Mouse (Mus musculus): ENCODE measurements around the gene Slc48a1. TPM values are rescaled to one million over a fixed set of nuclear protein-coding genes. Genes with fewer than 3 reads are reported as not detected.
A peak's percentile ranks its signal among the peaks of the same experiment; 100 is the strongest.

The Slc48a1 gene
- polyA plus RNA-seq (2015; fragmentation: Nextera tagmentation; extraction: Ambion mirVana): 98.9 and 103 TPM in 2 replicates

DNA sequence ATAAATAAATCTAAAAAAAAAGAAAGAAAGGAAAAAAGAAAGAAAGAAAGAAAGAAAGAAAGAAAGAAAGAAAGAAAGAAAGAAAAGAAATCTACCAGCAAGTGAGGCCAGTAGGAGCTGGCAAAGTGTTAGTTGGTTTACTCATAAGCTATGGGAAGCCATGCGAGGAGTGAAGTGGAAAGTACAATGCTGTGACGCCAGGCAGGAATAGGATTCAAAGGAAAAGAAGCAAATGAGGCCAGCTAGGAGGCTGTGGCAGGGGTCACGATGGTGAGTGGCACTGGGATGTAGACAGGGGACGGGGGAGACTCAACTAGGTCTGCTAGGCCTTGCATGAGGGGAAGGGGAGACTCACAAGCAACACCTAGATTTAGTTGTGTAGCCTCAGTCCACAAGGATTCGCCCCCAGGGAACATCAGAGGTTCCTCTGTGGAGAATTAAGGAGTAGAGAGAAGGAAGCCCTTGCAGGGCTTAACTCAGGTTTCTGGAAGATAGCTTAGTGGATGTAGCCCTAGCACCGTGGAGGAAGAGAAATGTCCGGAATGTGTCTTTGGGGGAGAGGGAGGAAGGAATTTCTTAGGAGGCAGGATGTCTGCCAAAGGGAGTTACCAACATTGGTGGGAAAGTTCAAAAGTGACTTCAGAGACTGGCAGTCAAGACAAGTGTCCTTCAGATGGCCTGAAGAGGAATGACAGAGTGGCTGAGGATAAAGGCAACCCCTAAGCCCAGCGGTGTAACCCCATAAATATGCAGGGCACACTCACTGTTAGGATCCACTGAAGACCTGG is at the start of gene Slc48a1:
Slc48a1 (plus strand) TSS at position 210 of the 788 bp plus-strand sequence.
- Histone ChIP-seq H3K27ac (ENCODE audit: low read length) (no peak within 1 kb of the TSS), H3K4me1 (ENCODE audit: control insufficient read depth, low read depth, low read length) (peaks cover 12% of the 10 kb centered on the region), H3K36me3 (ENCODE audit: control insufficient read depth, insufficient read depth) (no peaks in the 10 kb centered on the region), H3K4me2 (ENCODE audit: low read depth, low read length) (no peak within 1 kb of the TSS), H3K9me3 (replicated peaks; ENCODE audit: control insufficient read depth, low read length) (no peaks in the 10 kb centered on the region), H3K9ac (ENCODE audit: low read depth, low read length) (no peak within 1 kb of the TSS), H3K27me3 (ENCODE audit: control insufficient read depth, insufficient read depth, low read depth, low read length) (peaks cover 11% of the 10 kb centered on the region), H3K4me3 (ENCODE audit: low read depth, low read length) (no peak within 1 kb of the TSS)
- ATAC-seq (ENCODE audit: low read depth): no peak
- WGBS (ENCODE audit: insufficient replicate concordance): 60% methylated on average over 8 of the region's 8 CpGs

DNA sequence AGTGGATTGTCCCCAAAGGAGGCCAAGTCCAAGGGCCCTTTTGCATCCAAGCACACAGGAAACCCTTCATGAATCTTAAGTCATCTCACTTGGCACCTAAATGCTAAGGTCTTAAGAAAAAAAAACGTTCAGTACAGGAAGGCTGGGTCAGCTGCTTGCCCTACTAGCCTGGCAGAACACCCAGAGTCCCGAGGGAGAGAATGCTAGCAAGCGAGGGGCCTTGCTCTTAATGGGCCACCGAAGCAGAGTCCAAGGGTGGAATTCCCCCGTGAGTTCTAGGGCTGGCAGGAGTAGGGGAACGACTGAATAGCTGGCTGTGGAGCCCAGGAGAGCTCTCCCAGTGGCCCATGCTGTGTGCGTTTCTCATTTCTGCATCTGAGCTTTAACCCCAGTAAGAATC is 49.5 kb upstream of the Slc48a1 start:
- Histone ChIP-seq H3K36me3 (ENCODE audit: control insufficient read depth, insufficient read depth) (no peaks in the 10 kb centered on the region), H3K27me3 (ENCODE audit: control insufficient read depth, insufficient read depth, low read depth, low read length) (no peaks in the 10 kb centered on the region), H3K4me1 (ENCODE audit: control insufficient read depth, low read depth, low read length) (no peaks in the 10 kb centered on the region), H3K9me3 (replicated peaks; ENCODE audit: control insufficient read depth, low read length) (no peaks in the 10 kb centered on the region), H3K4me2 (ENCODE audit: low read depth, low read length) (no peak overlapping the region), H3K9ac (ENCODE audit: low read depth, low read length) (no peak overlapping the region), H3K27ac (ENCODE audit: low read length) (no peak overlapping the region), H3K4me3 (ENCODE audit: low read depth, low read length) (no peak overlapping the region)
- 57% methylated on average over 7 of the region's 7 CpGs for WGBS (ENCODE audit: insufficient replicate concordance)
- ATAC-seq (ENCODE audit: low read depth): no peak

DNA sequence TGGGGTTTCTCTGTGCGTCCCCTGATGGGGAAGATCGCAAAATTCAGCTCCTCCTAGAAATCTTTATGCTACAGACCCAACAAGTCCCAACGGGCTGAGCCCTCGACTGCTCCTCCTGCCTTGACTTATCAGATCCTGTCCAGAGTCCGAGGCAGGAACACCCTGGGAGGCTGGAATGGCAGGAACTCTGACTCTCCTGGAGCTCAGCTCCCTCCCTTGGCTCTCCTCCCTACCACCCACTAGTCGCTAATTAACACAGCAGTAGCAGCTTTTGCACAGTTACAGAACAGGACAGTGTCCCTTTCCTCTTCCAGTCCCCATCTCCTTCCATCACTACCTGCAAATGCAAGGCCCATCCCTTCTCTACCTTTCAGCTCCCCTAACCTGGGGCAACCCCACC is 48.0 kb upstream of the Slc48a1 start:
- no peaks in the 10 kb centered on the region for H3K9me3 ChIP-seq (replicated peaks; ENCODE audit: control insufficient read depth, low read length)
- H3K4me1 ChIP-seq (ENCODE audit: control insufficient read depth, low read depth, low read length): no peaks in the 10 kb centered on the region
- WGBS (ENCODE audit: insufficient replicate concordance): 45% methylated on average over 6 of the region's 6 CpGs
- no peaks in the 10 kb centered on the region for H3K36me3 ChIP-seq (ENCODE audit: control insufficient read depth, insufficient read depth)
- no peak overlapping the region for H3K27ac ChIP-seq (ENCODE audit: low read length)
- H3K9ac ChIP-seq (ENCODE audit: low read depth, low read length): no peak overlapping the region
- no peak overlapping the region for H3K4me2 ChIP-seq (ENCODE audit: low read depth, low read length)
- no peak for ATAC-seq (ENCODE audit: low read depth)
- no peak overlapping the region for H3K4me3 ChIP-seq (ENCODE audit: low read depth, low read length)
- no peaks in the 10 kb centered on the region for H3K27me3 ChIP-seq (ENCODE audit: control insufficient read depth, insufficient read depth, low read depth, low read length)

DNA sequence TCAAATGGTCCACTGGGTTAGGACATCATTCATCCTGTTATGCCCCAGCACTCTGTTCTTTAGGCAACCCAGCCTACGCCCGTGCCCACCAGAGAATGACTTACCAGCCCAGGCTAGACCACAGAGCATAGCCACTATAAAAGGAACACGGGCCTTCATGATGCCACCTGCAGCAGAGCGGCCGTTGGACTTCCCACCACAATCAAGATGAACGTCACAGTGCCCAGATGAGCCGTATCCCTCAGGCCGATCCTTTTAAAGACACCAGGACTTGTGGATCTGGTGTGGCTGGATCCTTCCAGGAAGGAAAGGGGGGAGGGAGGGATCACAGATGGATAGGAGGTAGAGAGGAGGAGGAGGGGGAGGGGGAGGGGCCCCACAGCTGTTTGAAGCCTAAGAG is 47.2 kb upstream of the Slc48a1 start, which contains the start of gene Endou:
Endou (minus strand) TSS at position 229 of the 400 bp plus-strand sequence.
- H3K4me2 ChIP-seq (ENCODE audit: low read depth, low read length): no peak within 1 kb of the TSS
- H3K27me3 ChIP-seq (ENCODE audit: control insufficient read depth, insufficient read depth, low read depth, low read length): no peaks in the 10 kb centered on the region
- ATAC-seq (ENCODE audit: low read depth): no peak
- 67% methylated on average over 8 of the region's 8 CpGs for WGBS (ENCODE audit: insufficient replicate concordance)
- no peak within 1 kb of the TSS for H3K27ac ChIP-seq (ENCODE audit: low read length)
- no peaks in the 10 kb centered on the region for H3K4me1 ChIP-seq (ENCODE audit: control insufficient read depth, low read depth, low read length)
- no peaks in the 10 kb centered on the region for H3K9me3 ChIP-seq (replicated peaks; ENCODE audit: control insufficient read depth, low read length)
- H3K4me3 ChIP-seq (ENCODE audit: low read depth, low read length): no peak within 1 kb of the TSS
- H3K36me3 ChIP-seq (ENCODE audit: control insufficient read depth, insufficient read depth): no peaks in the 10 kb centered on the region
- H3K9ac ChIP-seq (ENCODE audit: low read depth, low read length): no peak within 1 kb of the TSS

DNA sequence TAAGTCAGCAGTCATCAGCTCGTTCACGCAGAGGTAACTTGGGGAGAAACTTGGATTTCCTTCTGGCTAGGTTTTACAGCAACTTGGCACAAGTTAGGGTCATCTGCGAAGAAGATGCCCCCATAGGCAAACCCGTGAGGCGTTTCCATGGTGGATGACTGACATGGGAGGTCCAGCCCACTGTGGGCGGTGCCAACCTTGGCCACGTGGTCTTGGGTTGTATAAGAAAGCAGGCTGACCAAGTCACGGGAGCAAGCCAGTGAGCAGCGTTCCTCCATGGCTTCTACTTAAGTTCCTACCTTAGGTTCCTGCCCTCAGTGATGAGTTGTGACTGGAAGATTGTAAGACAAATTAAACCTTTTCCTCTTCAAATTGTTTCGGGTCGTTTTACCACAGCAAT is 46.3 kb upstream of the Slc48a1 start:
- H3K9me3 ChIP-seq (replicated peaks; ENCODE audit: control insufficient read depth, low read length): no peaks in the 10 kb centered on the region
- no peaks in the 10 kb centered on the region for H3K4me1 ChIP-seq (ENCODE audit: control insufficient read depth, low read depth, low read length)
- H3K36me3 ChIP-seq (ENCODE audit: control insufficient read depth, insufficient read depth): no peaks in the 10 kb centered on the region
- no peak overlapping the region for H3K4me2 ChIP-seq (ENCODE audit: low read depth, low read length)
- no peak overlapping the region for H3K9ac ChIP-seq (ENCODE audit: low read depth, low read length)
- ATAC-seq (ENCODE audit: low read depth): no peak
- H3K27me3 ChIP-seq (ENCODE audit: control insufficient read depth, insufficient read depth, low read depth, low read length): no peaks in the 10 kb centered on the region
- H3K27ac ChIP-seq (ENCODE audit: low read length): no peak overlapping the region
- WGBS (ENCODE audit: insufficient replicate concordance): 70% methylated on average over 11 of the region's 11 CpGs
- H3K4me3 ChIP-seq (ENCODE audit: low read depth, low read length): no peak overlapping the region

DNA sequence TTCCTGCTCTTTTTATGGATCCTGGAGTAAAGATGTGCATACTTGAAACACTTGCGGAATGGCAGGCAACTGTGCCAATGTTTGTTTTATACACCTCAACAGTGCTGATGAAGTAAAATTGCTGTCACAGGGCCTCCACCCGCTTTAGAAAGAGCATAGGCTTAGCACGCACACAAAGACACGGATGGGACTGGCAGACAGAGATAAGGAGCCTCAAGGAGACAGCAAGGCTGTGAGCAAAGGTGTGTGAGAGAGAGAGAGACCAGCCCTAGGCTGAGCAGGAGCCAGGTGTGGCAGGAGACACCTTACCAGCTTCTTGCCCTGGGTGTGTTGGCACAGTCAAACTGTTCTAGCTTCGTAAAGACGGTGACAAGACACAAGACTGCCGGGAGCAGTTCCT is 39.4 kb upstream of the Slc48a1 start:
- no peaks in the 10 kb centered on the region for H3K27me3 ChIP-seq (ENCODE audit: control insufficient read depth, insufficient read depth, low read depth, low read length)
- H3K9ac ChIP-seq (ENCODE audit: low read depth, low read length): no peak overlapping the region
- no peak overlapping the region for H3K4me3 ChIP-seq (ENCODE audit: low read depth, low read length)
- no peak overlapping the region for H3K27ac ChIP-seq (ENCODE audit: low read length)
- H3K4me1 ChIP-seq (ENCODE audit: control insufficient read depth, low read depth, low read length): peaks cover 10% of the 10 kb centered on the region
- peak; percentile 87 for ATAC-seq (ENCODE audit: low read depth)
- H3K9me3 ChIP-seq (replicated peaks; ENCODE audit: control insufficient read depth, low read length): no peaks in the 10 kb centered on the region
- no peak overlapping the region for H3K4me2 ChIP-seq (ENCODE audit: low read depth, low read length)
- H3K36me3 ChIP-seq (ENCODE audit: control insufficient read depth, insufficient read depth): no peaks in the 10 kb centered on the region
- 47% methylated on average over 7 of the region's 7 CpGs for WGBS (ENCODE audit: insufficient replicate concordance)

DNA sequence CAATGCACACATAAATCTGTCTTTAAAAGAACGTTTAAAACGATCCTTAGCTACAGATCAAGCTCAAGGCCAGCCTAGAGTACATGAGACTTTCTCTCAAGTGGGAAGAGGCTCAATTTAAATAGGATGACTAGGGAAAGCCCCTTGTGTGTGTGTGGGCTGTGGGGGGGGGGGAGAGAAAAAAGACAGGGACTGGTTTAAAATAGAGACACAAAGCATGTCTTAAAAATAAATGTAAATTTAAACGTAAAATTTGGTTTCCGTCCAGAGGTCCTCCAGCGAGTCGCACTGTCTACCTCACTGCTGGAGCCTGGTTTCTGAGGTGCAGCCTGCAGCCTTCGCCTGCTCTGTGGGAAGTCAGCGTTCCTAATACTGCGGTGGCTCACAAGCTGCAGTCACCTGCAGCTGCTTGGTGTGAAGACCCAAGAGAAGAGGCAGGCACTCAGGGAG is 38.0 kb upstream of the Slc48a1 start:
- no peak for ATAC-seq (ENCODE audit: low read depth)
- Histone ChIP-seq H3K4me2 (ENCODE audit: low read depth, low read length) (no peak overlapping the region), H3K4me3 (ENCODE audit: low read depth, low read length) (no peak overlapping the region), H3K9me3 (replicated peaks; ENCODE audit: control insufficient read depth, low read length) (no peaks in the 10 kb centered on the region), H3K36me3 (ENCODE audit: control insufficient read depth, insufficient read depth) (no peaks in the 10 kb centered on the region), H3K9ac (ENCODE audit: low read depth, low read length) (no peak overlapping the region), H3K4me1 (ENCODE audit: control insufficient read depth, low read depth, low read length) (peaks cover 20% of the 10 kb centered on the region), H3K27me3 (ENCODE audit: control insufficient read depth, insufficient read depth, low read depth, low read length) (no peaks in the 10 kb centered on the region), H3K27ac (ENCODE audit: low read length) (no peak overlapping the region)
- 82% methylated on average over 9 of the region's 9 CpGs for WGBS (ENCODE audit: insufficient replicate concordance)

DNA sequence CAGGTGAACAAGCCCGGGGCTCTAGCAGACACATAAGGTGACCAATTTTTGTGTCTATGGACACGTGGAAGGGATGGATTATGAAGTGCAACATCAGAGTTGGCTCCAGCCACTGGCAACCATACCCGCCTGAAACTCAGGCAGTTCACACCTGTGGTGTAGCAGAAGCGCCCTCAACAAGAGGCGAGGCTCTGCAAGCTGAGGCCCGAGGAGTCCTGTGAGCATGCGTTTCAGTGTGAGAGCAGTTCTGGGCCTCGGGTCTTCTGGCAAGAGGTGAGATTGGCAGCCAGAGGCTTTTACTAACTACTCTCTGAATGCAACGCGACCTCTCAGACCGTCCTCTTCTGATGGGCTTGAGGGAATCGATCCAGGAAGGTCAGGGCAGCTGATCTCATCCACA is 36.7 kb upstream of the Slc48a1 start:
- Histone ChIP-seq H3K4me1 (ENCODE audit: control insufficient read depth, low read depth, low read length) (peaks cover 30% of the 10 kb centered on the region), H3K9me3 (replicated peaks; ENCODE audit: control insufficient read depth, low read length) (no peaks in the 10 kb centered on the region), H3K27me3 (ENCODE audit: control insufficient read depth, insufficient read depth, low read depth, low read length) (no peaks in the 10 kb centered on the region), H3K36me3 (ENCODE audit: control insufficient read depth, insufficient read depth) (no peaks in the 10 kb centered on the region), H3K4me2 (ENCODE audit: low read depth, low read length) (no peak overlapping the region), H3K9ac (ENCODE audit: low read depth, low read length) (no peak overlapping the region), H3K27ac (ENCODE audit: low read length) (no peak overlapping the region), H3K4me3 (ENCODE audit: low read depth, low read length) (no peak overlapping the region)
- 68% methylated on average over 12 of the region's 12 CpGs for WGBS (ENCODE audit: insufficient replicate concordance)
- no peak for ATAC-seq (ENCODE audit: low read depth)

DNA sequence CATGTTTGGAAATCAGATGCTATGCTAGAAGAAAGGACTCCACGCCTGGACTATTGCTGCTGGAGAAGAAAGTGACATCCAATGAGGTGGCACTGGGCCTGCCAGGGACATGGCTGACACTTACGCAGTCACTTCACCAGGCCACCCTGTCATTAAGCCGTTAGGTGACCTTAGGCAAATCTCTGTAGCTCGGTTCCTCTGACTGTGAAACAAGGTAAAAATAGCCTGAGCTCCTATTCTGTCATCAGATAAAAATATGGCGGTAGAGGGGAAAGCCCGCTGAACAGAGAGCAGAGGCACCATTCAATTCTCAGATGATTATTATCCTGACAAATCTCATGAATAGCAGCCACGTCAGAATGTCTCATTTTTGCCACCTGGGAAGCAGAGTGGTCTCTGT is 36.2 kb upstream of the Slc48a1 start:
- H3K9ac ChIP-seq (ENCODE audit: low read depth, low read length): no peak overlapping the region
- H3K4me1 ChIP-seq (ENCODE audit: control insufficient read depth, low read depth, low read length): peaks cover 30% of the 10 kb centered on the region
- H3K4me2 ChIP-seq (ENCODE audit: low read depth, low read length): no peak overlapping the region
- WGBS (ENCODE audit: insufficient replicate concordance): 38% methylated on average over 7 of the region's 7 CpGs
- no peak for ATAC-seq (ENCODE audit: low read depth)
- no peak overlapping the region for H3K27ac ChIP-seq (ENCODE audit: low read length)
- H3K9me3 ChIP-seq (replicated peaks; ENCODE audit: control insufficient read depth, low read length): no peaks in the 10 kb centered on the region
- no peak overlapping the region for H3K4me3 ChIP-seq (ENCODE audit: low read depth, low read length)
- H3K36me3 ChIP-seq (ENCODE audit: control insufficient read depth, insufficient read depth): no peaks in the 10 kb centered on the region
- no peaks in the 10 kb centered on the region for H3K27me3 ChIP-seq (ENCODE audit: control insufficient read depth, insufficient read depth, low read depth, low read length)
